ENCODE assay signal across 8 mouse cellular contexts in the genomic region with DNA sequence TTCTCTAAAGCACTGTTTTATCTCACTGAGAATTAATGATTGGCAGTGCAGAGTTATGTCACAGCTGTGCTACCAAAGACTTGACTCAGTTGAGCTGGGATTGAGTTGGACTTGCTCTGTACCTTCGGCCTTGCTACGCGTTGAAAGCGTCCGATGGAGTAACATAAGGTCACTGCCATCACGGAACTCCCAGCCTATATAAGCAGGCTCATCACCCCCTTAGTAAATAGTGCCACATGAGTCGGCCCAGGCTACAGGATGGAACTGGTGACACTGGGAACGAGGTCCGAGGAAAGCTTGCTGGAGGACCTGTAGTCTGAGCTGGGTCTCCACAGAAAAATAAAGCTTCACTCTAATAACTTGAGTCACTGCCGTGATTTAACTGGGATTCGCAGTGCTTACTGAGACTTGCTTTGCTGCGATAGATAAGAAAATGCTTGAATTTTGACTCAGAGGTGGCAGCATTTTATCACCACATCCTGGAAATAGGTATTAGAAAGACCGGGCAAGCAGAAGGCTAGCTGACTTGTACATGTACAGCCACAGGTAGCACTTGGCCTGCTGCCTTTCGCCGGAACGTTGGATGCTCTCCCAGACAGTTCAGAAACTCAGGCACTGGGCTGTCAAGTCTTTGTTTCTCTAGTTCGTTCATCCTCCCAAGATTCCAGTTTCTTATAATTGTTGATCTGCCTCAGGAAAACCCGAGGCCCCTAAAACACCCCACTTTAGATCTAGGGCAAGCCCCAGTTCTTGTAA. TPM values are rescaled to one million over a fixed set of nuclear protein-coding genes. Genes with fewer than 3 reads are reported as not detected.
DNase-seq lines count a peak whose midpoint lies in the region; ATAC-seq and TF ChIP-seq lines count a peak whose summit lies in the region.

No protein-coding gene starts in this region.

- DNase-seq in heart, adult 2 months: peak; percentile 25 to 30
- no peak for DNase-seq in heart, adult 8-10 months (ENCODE audit: low spot score)
- DNase-seq in embryonic facial prominence, embryonic 10.5 days (ENCODE audit: low spot score): peak; percentile 8
- no peak for DNase-seq in midbrain, embryonic 14.5 days
- DNase-seq in adipocyte (ENCODE audit: low spot score): no peak
- DNase-seq in lung, postnatal 14 days: no peak

- H3K36me3 ChIP-seq in heart, adult 2 months (ENCODE audit: control insufficient read depth, insufficient read depth, low read length): peaks cover 9% of the 10 kb centered on the region; the same call in 1 of the 2 replicates
- peaks cover 25% of the 10 kb centered on the region for H3K36me3 ChIP-seq in E14TG2a.4 (ENCODE audit: insufficient read depth, low read length)
- peaks cover 18% of the 10 kb centered on the region for H3K36me3 ChIP-seq in embryonic facial prominence, embryonic 10.5 days (replicated peaks)
- H3K36me3 ChIP-seq in hindbrain, embryonic 15.5 days: no peaks in the 10 kb centered on the region
- H3K36me3 ChIP-seq in midbrain, embryonic 14.5 days (ENCODE audit: control insufficient read depth, insufficient read depth, low read length): no peaks in the 10 kb centered on the region

- H3K4me2 ChIP-seq in hindbrain, embryonic 15.5 days: peak overlapping the region; percentile 62
- peak overlapping the region; percentile 83 for H3K4me2 ChIP-seq in midbrain, embryonic 14.5 days (ENCODE audit: low read length)

- no peak for ATAC-seq in hindbrain, embryonic 15.5 days (ENCODE audit: low FRiP score, low read depth)
- no peak for ATAC-seq in midbrain, embryonic 14.5 days (ENCODE audit: low FRiP score, low TSS enrichment)

- no peaks in the 10 kb centered on the region for H3K27me3 ChIP-seq in heart, adult 2 months (ENCODE audit: control insufficient read depth, insufficient read depth, low read length)
- H3K27me3 ChIP-seq in E14TG2a.4 (ENCODE audit: insufficient read depth, low read length): no peaks in the 10 kb centered on the region
- H3K27me3 ChIP-seq in embryonic facial prominence, embryonic 10.5 days (replicated peaks; ENCODE audit: low read depth, poor library complexity, severe bottlenecking): no peaks in the 10 kb centered on the region
- no peaks in the 10 kb centered on the region for H3K27me3 ChIP-seq in hindbrain, embryonic 15.5 days
- no peaks in the 10 kb centered on the region for H3K27me3 ChIP-seq in midbrain, embryonic 14.5 days (ENCODE audit: control insufficient read depth, insufficient read depth, low read length)

- peak overlapping the region; percentile 90 for H3K27ac ChIP-seq in heart, adult 2 months
- H3K27ac ChIP-seq in embryonic facial prominence, embryonic 10.5 days (replicated peaks): no peak overlapping the region
- no peak overlapping the region for H3K27ac ChIP-seq in hindbrain, embryonic 15.5 days (replicated peaks)
- no peak overlapping the region for H3K27ac ChIP-seq in midbrain, embryonic 14.5 days (replicated peaks; ENCODE audit: low read depth, low read length)

- peaks cover 7% of the 10 kb centered on the region for H3K79me2 ChIP-seq in heart, adult 2 months (replicated peaks; ENCODE audit: control insufficient read depth, insufficient read depth, low read length)

- intact Hi-C loops in heart, adult 2 months (cut with DNase I): loop anchor here (5.0 kb wide), 3 partner anchors 64 to 409 kb away; no protein-coding TSS in a partner anchor

- no peak for TF ChIP-seq POLR2A in heart, adult 2 months (IDR thresholded peaks at IDR 0.05; ENCODE audit: insufficient read depth, low read depth, low read length)

- WGBS in heart, adult 2 months: 25% methylated on average over 18 of the region's 18 CpGs
- 63% methylated on average over 18 of the region's 18 CpGs for WGBS in embryonic facial prominence, embryonic 10.5 days
- 56% methylated on average over 18 of the region's 18 CpGs for WGBS in hindbrain, embryonic 15.5 days
- WGBS in midbrain, embryonic 14.5 days: 63% methylated on average over 18 of the region's 18 CpGs

- H3K9me3 ChIP-seq in E14TG2a.4 (ENCODE audit: low read length): no peaks in the 10 kb centered on the region
- no peaks in the 10 kb centered on the region for H3K9me3 ChIP-seq in embryonic facial prominence, embryonic 10.5 days
- no peaks in the 10 kb centered on the region for H3K9me3 ChIP-seq in hindbrain, embryonic 15.5 days
- no peaks in the 10 kb centered on the region for H3K9me3 ChIP-seq in midbrain, embryonic 14.5 days (ENCODE audit: control insufficient read depth, low read length)

- TF ChIP-seq CTCF in heart, adult 2 months (IDR thresholded peaks at IDR 0.05): no peak
- no peak for TF ChIP-seq CTCF in E14TG2a.4 (conservative IDR thresholded peaks at IDR 0.05; ENCODE audit: low read length)

- no peak for TF ChIP-seq EP300 in heart, adult 2 months (IDR thresholded peaks at IDR 0.05; ENCODE audit: insufficient read depth, low read depth, low read length)

- H3K4me1 ChIP-seq in heart, adult 2 months (ENCODE audit: control insufficient read depth, insufficient read depth, low read length): peaks cover 8% of the 10 kb centered on the region
- H3K4me1 ChIP-seq in E14TG2a.4 (replicated peaks; ENCODE audit: low read depth, low read length): peaks cover 37% of the 10 kb centered on the region
- peaks cover 34% of the 10 kb centered on the region for H3K4me1 ChIP-seq in embryonic facial prominence, embryonic 10.5 days
- peaks cover 48% of the 10 kb centered on the region for H3K4me1 ChIP-seq in hindbrain, embryonic 15.5 days (replicated peaks)
- peaks cover 28% of the 10 kb centered on the region for H3K4me1 ChIP-seq in midbrain, embryonic 14.5 days (ENCODE audit: control insufficient read depth, insufficient read depth, low read length)

- H3K9ac ChIP-seq in heart, adult 2 months (ENCODE audit: low read depth, low read length): peak overlapping the region; percentile 89
- H3K9ac ChIP-seq in hindbrain, embryonic 15.5 days: peak overlapping the region; percentile 70
- peak overlapping the region; percentile 88 for H3K9ac ChIP-seq in midbrain, embryonic 14.5 days (replicated peaks; ENCODE audit: low read length)

- peak overlapping the region; percentile 82 for H3K4me3 ChIP-seq in heart, adult 2 months
- H3K4me3 ChIP-seq in E14TG2a.4 (replicated peaks; ENCODE audit: low read length): peak overlapping the region; percentile 89
- peak overlapping the region; percentile 88 for H3K4me3 ChIP-seq in embryonic facial prominence, embryonic 10.5 days
- peak overlapping the region; percentile 82 for H3K4me3 ChIP-seq in hindbrain, embryonic 15.5 days
- H3K4me3 ChIP-seq in midbrain, embryonic 14.5 days (replicated peaks; ENCODE audit: low read depth, low read length): peak overlapping the region; percentile 91

RNA-seq across cellular contexts. Expression of gene Abhd13, which starts 1.1 kb away (rescaled TPM):
- 10 to 100 TPM in 1 of 2 experiments, 1 to 10 TPM in 1; 9.8 to 10.0 TPM for total RNA-seq in heart, adult 2 months (2021)
- 4.2 and 10.0 TPM in 2 replicates for polyA plus RNA-seq in heart, adult 2 months (2012; rRNA removed)
- 1 to 10 TPM; 8.5 to 9.5 (median 9.2) TPM for total RNA-seq in heart, adult 8-10 months (2022)
- polyA plus RNA-seq in embryonic facial prominence, embryonic 10.5 days (2016; fragmentation: Nextera tagmentation; extraction: Ambion mirVana): 13.8 and 14.4 TPM in 2 replicates
- polyA plus RNA-seq in hindbrain, embryonic 15.5 days (2015; fragmentation: Nextera tagmentation; extraction: Ambion mirVana): 13.6 and 15.0 TPM in 2 replicates
- 12.5 and 20.0 TPM in 2 replicates for polyA plus RNA-seq in midbrain, embryonic 14.5 days (2014; fragmentation: Nextera tagmentation; extraction: Ambion mirVana)

RNA-seq across cellular contexts. Expression of gene Lig4, which starts 1.2 kb away (rescaled TPM):
- 1 to 10 TPM; 4.7 to 5.3 TPM for total RNA-seq in heart, adult 2 months (2021)
- 1.5 and 3.0 TPM in 2 replicates for polyA plus RNA-seq in heart, adult 2 months (2012; rRNA removed)
- total RNA-seq in heart, adult 8-10 months (2022): 1 to 10 TPM; 4.6 to 6.3 (median 5.9) TPM
- 8.8 and 9.4 TPM in 2 replicates for polyA plus RNA-seq in embryonic facial prominence, embryonic 10.5 days (2016; fragmentation: Nextera tagmentation; extraction: Ambion mirVana)
- 10.0 and 10.6 TPM in 2 replicates for polyA plus RNA-seq in hindbrain, embryonic 15.5 days (2015; fragmentation: Nextera tagmentation; extraction: Ambion mirVana)
- polyA plus RNA-seq in midbrain, embryonic 14.5 days (2014; fragmentation: Nextera tagmentation; extraction: Ambion mirVana): 7.4 and 13.5 TPM in 2 replicates

RNA-seq across cellular contexts. Expression of gene Tnfsf13b, which starts 27.6 kb away (rescaled TPM):
- 1 to 10 TPM; 3.2 to 5.1 TPM for total RNA-seq in heart, adult 2 months (2021)
- polyA plus RNA-seq in heart, adult 2 months (2012; rRNA removed): 1.4 TPM in 2 replicates
- 1 to 10 TPM; 5.1 to 7.8 (median 5.7) TPM for total RNA-seq in heart, adult 8-10 months (2022)
- 0.08 TPM in 1 of 2 replicates, not detected in the other for polyA plus RNA-seq in embryonic facial prominence, embryonic 10.5 days (2016; fragmentation: Nextera tagmentation; extraction: Ambion mirVana)
- polyA plus RNA-seq in hindbrain, embryonic 15.5 days (2015; fragmentation: Nextera tagmentation; extraction: Ambion mirVana): 0.42 and 0.86 TPM in 2 replicates
- polyA plus RNA-seq in midbrain, embryonic 14.5 days (2014; fragmentation: Nextera tagmentation; extraction: Ambion mirVana): 0.12 and 0.18 TPM in 2 replicates

Comparison
In these comparisons a context has a peak if more than half of its experiments do, and no peak if none do; other contexts are left out.
1. DNase-seq: peak in heart, adult 2 months (2 of 2) and embryonic facial prominence, embryonic 10.5 days (single experiment); none in heart, adult 8-10 months (single experiment), midbrain, embryonic 14.5 days (single experiment), adipocyte (single experiment) and lung, postnatal 14 days (single experiment).
2. Peak in every context shown above with its lines, with median percentiles within 50 percentile points of each other: H3K4me3 ChIP-seq and H3K9ac ChIP-seq.